Mouse (Mus musculus): Measurements from ENCODE around the gene Sarnp.
A peak's percentile ranks its signal among the peaks of the same experiment; 100 is the strongest.

Sarnp gene

DNA sequence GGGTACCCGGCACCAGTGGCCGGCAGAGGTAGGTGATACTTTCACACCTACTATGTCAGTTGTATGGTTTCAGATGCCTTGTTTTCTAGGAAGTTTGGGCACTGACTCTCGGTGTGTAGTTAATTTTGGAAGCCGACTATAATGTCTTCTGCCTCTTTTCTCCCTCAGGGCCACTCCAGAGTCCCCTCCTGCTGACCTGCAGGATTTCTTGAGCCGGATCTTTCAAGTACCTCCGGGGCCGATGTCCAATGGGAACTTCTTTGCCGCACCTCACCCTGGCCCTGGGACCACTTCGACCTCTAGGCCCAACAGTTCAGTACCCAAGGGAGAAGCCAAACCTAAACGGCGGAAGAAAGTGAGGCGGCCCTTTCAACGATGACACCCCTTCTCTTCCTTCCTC lies at the start of gene Sarnp:
Gene Sarnp (plus strand): TSS at position 301 of the 400 bp plus-strand sequence.
- no peak for DNase-seq (ENCODE audit: low read depth, low spot score)

DNA sequence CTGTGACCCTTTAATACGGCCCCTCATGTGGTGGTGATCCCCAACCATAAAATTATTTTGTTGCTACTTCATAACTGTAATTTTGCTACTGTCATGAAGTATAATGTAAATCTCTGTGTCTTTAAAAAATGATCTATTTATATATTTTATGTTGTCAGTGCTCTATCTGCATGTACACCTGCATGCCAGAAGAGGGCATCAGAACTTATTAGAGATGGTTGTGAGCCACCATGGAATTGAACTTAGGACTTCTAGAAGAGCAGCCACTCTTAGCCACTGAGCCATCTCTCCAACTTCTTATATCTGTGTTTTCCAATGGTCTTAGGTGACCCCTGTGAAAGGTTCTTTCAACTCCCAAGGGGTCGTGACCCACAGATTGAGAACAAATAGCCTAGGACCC lies 44.2 kb upstream of the Sarnp start:
- DNase-seq (ENCODE audit: low read depth, low spot score): no peak

DNA sequence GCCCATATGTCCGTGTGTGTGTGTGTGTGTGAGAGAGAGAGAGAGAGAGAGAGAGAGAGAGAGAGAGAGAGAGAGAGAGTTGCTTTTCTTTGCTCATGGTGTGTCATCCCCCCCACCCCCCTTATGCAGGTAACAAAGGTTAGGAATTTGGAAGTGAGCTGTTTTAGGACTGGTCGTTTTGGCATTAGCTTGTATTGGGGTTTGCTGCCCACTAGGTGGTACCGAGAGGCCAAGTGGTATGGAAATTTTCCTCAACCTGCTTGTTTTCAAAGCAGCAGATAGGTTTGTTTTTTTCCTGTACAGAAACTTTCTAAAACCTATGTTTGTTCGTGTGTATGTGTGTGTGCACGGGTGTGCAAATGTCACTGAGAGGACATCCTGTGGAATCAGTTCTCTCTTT lies 43.4 kb upstream of the Sarnp start:
- peak; percentile 20 for DNase-seq (ENCODE audit: low read depth, low spot score)

DNA sequence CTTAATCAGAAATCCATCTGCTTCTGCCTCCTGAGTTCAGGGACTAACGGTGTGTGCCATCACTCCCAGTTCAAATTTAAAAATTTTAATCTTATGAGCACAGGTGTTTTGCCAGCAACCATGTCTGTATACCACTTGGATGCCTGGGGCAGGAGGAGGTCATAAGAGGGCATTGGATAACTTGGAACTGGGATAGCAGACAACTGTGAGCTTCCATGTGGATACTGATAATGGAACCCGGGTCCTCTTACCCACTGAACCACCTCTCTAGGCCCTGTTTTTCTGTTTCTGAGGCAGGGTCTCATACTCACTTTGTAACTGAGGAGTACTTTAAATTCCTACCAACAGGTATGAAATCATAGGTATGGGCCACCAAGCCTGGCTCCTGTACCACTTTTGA lies 38.7 kb upstream of the Sarnp start:
- DNase-seq (ENCODE audit: low read depth, low spot score): no peak

DNA sequence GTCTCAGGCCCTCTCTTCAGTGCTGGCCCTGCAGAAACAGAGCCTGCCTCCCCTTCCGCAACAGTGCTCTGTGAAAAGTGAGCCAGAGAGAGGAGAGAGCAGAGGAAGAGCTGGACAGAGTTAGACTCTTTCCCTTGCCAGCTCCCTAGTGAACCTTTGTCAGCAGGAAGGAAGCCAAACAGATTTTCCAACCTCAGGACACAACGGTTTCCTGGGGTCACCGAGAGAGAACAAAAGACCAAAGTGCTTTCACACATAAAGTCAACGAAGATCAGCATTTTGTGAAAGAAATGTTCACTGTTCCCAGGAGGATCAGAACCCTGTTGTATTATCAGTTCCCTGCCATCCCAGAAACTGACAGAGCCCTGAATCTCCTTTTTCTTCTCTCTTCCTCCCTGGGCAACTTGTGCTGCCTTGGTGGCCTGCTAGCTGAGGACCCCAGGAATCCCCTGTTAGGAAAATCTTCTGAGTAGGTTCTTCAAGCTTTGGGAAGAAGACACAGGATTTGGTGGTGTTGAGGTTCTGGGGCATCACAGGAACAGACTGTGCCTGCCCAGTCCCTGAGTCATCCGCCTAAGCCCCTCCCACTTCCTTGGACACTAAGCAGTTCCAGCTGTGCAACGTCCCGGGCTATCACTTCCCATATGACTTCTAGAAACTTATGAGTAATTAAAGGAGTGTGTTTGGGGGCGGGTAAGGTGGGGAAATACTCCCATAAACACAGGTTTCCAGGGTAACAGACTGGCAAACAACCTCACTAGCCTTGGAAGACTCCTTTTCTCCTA lies 37.9 kb upstream of the Sarnp start:
- peak; percentile 85 for DNase-seq (ENCODE audit: low read depth, low spot score)

DNA sequence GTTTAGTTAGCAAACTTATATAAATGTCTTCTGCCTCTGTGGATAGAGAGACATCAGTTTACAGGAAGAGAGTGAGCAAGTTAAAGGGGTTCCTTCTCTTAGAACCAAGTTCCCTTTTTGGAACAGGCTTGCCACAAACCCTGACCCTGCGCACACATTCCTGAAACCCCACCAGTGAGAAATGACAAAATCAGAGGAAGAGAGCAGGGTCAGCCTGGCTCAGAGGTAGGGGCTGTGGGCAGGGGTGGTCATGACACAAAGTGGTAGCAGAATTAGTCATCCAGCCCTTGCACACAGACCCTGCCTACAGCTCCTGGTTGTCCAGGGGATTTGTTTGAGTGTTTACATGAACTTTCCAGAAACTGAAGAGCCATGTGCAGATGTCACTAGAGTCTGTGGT lies 36.9 kb upstream of the Sarnp start:
- DNase-seq (ENCODE audit: low read depth, low spot score): no peak

DNA sequence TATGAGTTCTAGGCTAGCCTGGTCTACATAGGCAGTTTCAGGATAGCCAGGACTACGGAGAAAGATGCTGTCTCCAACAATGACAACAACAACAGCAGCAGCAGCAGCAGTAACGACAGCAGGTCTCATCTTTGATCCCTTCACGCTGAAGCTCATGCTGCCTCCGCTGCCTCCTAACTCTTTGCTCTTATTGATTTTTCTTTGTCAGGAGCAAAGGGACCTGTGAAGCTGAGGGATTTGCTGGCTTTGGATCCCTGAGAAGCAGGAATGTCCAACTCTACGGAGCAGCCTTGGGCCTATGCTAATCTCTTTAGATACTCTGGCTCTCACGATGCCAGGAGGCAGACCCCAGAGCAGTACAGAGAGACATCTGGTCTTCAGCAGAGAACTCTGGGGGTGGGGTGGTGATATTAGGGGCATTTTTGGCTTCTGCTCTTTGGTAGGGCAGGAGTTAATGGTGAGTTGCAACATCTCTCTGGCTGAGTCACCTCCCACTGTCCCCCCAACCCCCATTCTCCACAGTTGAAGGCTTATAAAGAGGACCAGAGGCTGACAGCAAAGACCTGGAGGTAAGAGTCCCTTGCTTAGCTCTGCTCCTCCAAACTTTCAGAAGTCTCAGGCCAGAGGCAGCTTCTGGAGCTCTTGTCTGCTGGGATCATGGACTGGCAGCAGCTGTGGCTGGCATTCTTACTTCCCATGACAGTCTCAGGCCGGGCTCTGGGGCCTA lies 26.6 kb upstream of the Sarnp start, which contains the start of gene Mmp19:
Gene Mmp19 (plus strand): TSS at position 513 of the 727 bp plus-strand sequence.
- no peak for DNase-seq (ENCODE audit: low read depth, low spot score)

DNA sequence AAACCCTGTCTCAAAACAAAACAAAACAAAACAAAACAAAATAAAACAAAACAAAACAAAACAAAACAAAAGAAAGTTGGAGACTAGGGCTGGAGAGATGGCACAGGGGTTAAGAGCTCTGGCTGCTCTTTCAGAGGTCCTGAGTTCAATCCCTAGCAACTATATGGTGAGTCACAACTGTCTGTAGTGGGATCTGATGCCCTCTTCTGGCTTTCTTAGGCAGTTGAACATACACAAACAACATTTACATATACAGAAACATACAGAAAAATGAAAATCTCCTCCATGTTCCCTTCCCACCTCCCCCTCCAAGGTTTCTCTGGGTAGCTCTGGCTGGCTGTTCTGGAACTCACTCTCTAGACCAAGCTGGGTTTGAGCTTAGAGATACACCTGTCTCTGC lies 25.1 kb upstream of the Sarnp start:
- DNase-seq (ENCODE audit: low read depth, low spot score): no peak

DNA sequence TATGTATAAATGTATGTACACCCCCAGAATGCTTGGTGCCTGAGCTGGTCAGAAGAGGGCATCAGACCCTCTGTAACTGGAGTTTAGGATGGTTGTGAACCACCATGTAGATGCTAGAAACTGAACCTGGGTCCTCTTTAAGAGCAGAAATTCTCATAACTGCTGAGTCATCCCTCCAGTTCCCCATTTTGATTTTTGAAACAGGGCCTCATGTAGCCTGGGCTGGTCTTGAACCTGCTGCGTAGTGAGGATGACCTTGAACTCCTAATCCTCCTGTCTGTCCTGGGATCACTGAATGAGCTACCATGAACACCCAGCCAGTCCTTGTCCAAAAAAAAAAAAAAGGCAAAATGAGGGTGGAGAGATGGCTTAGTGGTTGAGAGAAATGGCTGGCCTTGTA lies 23.9 kb upstream of the Sarnp start:
- no peak for DNase-seq (ENCODE audit: low read depth, low spot score)

DNA sequence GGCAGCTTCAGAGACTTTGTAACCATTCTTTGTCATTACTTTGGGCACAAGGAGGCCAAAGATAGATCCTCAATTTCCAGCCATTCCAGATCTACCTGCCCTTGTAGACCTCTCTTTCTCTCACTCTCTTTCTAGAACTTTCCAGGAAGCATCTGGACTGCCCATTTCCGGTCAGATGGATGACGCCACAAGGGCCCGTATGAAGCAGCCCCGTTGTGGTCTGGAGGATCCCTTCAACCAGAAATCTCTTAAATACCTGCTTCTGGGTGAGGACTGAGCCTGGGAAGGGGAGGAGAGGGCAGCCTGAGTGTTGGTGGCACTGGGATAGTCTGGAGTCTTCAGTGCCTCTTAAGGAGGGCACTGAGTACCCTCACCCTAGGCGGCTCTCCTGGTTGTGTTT lies 22.7 kb upstream of the Sarnp start:
- DNase-seq (ENCODE audit: low read depth, low spot score): no peak

DNA sequence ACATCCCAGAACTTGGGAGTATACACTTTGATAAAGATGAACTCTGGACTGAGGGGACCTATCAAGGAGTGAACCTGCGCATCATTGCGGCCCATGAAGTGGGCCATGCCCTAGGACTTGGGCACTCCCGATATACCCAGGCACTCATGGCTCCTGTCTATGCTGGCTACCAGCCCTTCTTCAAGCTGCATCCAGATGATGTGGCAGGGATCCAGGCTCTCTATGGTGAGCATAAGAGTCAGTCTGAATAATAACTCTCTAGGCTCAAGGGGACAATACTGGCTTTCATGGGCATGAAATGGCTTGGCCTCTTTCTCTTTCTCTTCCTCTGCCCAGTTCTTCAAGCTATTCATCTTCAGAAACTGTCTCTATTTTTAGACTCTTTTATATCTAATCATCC lies 21.6 kb upstream of the Sarnp start:
- no peak for DNase-seq (ENCODE audit: low read depth, low spot score)

DNA sequence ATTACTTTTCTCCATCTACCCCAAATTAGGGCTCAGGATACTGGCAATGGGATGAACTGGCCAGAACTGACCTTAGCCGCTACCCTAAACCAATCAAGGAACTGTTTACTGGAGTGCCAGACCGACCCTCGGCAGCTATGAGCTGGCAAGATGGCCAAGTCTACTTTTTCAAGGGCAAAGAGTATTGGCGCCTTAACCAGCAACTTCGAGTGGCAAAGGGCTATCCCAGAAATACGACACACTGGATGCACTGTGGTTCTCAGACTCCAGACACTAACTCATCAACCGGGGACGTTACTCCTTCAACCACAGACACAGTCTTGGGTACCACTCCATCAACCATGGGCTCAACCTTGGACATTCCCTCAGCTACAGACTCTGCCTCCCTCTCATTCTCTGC lies 18.5 kb upstream of the Sarnp start:
- no peak for DNase-seq (ENCODE audit: low read depth, low spot score)

DNA sequence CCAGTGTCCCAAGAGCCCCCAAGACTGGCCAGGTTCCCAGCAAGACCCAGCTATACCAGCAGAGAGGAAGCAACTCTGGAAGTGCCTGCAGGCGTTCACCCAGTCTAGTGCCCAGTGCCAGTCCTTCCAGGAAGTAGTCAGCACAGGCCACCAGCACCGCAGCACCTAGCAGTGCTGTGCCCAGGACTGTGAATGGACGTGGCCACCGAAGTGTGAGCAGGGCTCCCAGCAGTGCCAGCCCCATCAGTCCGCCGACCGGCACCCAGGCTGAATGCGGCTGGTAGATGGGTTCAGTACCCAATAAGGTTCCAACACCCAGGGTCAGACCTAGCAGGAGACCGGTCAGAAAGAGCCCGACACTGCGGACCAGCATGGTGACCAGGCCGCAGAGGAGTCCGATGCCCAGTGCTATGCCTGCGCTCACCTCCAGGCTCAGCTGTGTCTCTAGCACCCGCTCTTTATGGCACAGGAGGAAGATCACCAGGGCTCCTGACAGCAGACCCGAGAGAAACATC lies 15.1 kb upstream of the Sarnp start:
- DNase-seq (ENCODE audit: low read depth, low spot score): no peak

DNA sequence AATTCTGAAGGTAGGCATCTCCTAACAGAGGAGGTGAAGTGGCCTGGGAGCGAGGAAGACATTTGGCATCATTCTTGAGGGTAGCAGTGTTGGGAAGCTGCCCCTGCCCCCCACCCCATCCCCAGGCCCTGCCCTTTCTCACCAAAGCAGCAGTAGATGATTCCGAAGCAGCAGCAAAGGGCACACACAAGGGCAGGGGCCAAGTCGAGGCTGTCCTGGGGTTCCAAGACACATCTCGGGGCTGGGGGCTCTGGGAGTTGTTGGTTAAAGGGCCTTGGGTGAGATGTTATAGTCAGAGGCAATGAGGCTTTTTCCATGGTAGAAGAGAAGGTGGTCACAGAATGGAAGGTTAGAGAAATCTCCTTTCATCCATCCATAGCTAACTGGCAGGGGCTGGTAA lies 14.2 kb upstream of the Sarnp start:
- DNase-seq (ENCODE audit: low read depth, low spot score): no peak

DNA sequence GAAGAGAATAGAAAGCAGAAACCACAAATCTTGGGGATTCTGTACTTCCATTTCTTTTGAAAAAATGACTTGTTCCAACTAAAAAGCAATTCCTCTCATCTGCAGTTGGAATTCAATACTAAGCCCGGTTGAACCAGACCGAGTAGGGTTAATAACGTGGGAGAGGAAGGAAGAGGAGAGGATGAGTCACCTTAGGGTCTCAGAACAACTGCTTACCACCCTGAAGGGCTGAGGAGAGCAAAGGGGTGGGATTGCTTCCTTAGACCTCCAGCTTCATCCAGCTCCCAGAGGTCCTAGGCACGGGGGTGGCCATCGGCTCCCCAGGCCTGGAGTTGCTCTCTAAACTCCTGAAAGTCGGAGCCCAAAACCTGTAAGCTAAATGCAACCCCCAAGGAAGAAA lies 13.8 kb upstream of the Sarnp start:
- DNase-seq (ENCODE audit: low read depth, low spot score): no peak

DNA sequence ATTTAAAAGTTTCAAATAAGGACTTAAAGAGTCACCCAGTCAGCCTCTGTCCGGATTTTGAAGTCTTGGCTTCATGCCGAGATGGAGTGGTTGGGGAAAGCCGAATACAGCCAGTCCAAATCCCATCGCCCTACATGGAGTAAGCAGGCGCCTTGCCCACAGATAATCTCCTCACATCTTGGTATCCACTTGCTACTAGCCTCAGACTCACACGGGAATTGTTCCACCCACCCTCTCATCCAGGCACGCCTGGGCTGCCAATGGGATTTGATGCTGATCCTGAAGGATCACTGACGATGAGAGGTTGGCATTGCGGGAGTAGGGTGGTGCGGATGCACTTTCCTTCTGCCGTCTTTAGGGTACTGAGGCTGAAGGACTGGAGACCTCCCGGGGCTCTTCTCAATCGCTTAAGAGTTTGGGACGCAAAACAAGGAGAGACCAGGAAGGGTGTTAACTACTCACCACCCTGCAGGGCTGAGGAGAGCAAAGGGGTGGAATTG lies 13.3 kb upstream of the Sarnp start, which contains the start of gene Dnajc14:
Gene Dnajc14 (plus strand): TSS at position 292 of the 500 bp plus-strand sequence.
- DNase-seq (ENCODE audit: low read depth, low spot score): peak; percentile 29

DNA sequence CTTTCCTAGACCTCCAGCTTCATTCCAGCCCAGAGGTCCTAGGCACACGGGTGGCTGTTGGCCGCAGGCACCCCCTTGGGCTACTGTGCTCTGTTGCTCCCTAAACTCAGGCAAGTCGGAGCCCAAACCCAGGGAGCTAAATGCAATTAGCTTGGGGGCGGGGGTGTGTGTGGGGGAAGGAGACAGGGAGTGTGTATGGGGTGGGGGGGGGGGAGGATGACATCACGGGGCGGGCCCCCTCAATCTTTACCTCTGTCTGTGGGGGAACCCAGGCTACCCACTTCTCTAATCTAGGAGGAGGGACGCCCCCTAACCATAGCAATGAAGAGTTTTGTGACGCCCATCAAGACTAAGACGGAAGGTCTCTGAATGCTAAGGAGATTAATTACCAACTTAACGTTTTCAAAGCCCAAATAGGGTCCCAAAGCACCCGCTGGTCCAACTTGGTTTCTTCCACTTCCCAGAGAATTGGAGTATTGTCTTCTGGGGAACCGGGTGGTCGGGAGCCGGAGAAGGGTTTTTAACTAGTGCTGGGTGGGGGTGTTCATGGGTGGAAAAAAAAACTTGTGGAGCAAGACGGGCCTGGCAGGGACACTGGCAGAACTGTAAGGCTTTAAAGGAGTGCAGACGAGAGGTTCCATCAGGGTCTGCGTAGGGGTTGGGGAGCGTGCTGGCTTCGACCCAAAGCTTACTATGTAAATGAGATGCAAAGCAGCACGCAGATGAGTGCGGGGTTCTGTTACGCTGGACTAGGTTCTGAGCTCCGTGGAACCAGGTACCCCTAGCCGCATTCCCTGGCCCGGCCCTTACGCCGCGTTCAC lies 12.7 kb upstream of the Sarnp start, which contains the start of gene Tmem198b:
Gene Tmem198b (minus strand): TSS at position 100 of the 821 bp plus-strand sequence.
- peak; percentile 74 for DNase-seq (ENCODE audit: low read depth, low spot score)

DNA sequence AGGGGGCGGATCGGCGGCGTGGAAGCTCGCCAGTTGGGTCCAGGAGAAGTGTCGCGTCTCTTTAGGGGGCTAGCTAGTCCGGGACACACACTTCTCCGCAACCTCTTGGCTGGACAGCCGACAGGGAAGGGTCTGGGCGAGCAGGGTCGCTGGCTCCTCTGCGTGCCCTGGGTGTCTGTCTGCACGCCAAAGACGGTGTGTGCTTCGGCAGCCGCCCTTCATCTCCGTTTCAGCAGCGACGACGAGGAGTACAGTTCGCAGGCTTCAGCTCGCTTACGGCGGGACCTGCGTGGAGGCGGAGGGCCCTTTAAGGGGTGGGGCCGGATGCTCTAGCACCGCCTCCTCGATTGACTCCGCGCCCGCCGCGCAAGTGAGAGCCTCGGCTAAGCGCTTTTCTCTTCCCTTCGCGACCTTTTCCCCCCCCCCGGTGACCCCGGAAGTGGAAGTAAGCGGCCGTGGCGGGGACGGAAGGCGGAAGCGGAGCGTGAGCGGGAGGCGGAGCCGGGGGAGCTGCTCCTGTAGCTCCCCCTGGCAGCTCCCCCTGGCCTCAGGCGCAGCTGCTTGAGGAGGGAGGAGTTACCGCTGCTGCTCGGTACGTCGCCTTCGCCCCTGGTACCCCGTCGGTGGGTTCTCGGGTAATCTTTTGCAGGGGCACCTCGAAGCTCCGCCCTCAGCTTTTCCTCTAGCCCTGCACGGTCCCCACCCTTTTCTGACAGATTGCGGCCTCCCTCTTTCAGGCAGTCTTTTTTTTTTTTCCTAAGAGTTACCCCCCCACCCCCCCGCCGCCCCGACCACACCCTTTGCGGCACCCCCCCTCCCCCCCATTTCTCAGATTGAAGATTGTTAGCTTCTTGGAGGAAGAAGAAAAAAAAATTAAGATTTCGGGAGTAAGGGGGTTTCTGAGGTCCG lies 11.8 kb upstream of the Sarnp start:
- peak; percentile 96 for DNase-seq (ENCODE audit: low read depth, low spot score)

DNA sequence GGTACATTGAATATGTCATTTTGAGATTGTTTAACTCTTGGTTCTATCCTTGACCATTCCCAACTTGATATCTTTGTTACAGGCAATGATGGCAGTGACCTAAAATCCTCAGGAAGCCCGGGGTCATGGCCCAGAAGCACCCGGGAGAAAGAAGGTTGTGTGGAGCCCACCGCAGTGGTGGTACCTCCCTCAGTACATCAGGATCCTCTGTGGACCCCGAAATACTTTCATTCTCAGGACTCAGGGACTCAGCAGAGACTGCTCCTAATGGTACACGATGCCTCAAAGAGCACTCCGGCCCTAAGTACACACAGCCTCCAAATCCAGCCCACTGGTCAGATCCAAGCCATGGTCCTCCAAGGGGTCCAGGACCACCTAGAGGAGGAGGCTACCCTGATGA lies 11.0 kb upstream of the Sarnp start:
- no peak for DNase-seq (ENCODE audit: low read depth, low spot score)

DNA sequence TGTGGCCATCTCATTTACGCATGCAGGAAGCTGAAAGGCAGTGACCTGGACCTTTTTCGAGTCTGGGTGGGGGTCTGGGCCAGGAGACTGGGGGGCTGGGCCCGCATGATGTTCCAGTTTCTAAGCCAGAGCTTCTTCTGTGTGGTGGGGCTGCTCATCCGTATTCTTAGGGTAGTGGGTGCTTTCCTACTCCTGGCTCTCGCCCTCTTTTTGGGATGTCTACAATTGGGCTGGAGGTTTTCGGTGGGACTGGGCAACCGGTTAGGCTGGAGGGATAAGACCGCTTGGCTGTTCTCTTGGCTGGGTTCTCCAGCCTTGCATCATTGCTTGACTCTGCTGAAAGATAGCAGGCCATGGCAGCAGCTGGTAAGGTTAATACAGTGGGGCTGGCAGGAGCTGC lies 10.1 kb upstream of the Sarnp start:
- DNase-seq (ENCODE audit: low read depth, low spot score): no peak

DNA sequence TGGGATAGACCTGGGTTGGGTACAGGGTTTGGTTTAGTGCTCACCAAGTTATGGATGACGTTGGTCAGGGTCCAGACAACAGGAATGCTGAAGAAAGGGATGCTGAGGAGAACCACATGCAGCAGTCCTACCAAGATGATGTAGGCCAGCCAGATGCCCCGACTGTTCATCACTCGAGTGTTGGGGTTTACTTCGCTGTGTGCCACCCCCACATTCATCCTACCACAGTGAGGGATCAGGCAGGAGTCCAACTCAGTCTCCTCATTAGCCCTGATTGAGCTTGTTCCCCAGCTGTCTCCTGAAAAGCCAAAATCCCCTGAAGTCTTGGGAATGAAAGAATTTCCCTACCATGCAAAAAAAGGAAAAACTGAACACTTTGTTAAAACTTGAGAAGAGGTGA lies 3.1 kb downstream of the Sarnp start:
- no peak for DNase-seq (ENCODE audit: low read depth, low spot score)

Data from forelimb bud, embryonic 11.5 days (tissue).